ENCODE assay signal across 7 mouse cellular contexts in genomic region chr8:11486142-11486541, GRCm38 (mm10). TPM values are rescaled to one million over a fixed set of nuclear protein-coding genes. Genes with fewer than 3 reads are reported as not detected.
DNase-seq lines count a peak whose midpoint lies in the region; ATAC-seq lines count a peak whose summit lies in the region.

No protein-coding gene starts in this region.

- H3K27me3 ChIP-seq in lung, embryonic 15.5 days, result peaks cover 16% of the 10 kb centered on the region

- WGBS in lung, embryonic 15.5 days, result 24% methylated on average over 7 of the region's 7 CpGs

- peak; percentile 86 for DNase-seq in CD4-positive, CD25-positive, alpha-beta regulatory T cell, adult 2 months (ENCODE audit: low read depth, low spot score)
- DNase-seq in NIH3T3 (ENCODE audit: low read depth), result peak; percentile 85
- DNase-seq in cerebellum, postnatal 25 days, result peak; percentile 65 to 81
- peak; percentile 57 to 73 for DNase-seq in gastrocnemius, postnatal 4 days (ENCODE audit: low spot score in 2 of 2)
- DNase-seq in kidney, postnatal 36 days, result peak; percentile 77 to 92
- DNase-seq in right cerebral cortex, adult 2 months (ENCODE audit: low spot score in 2 of 2), result peak; percentile 74 to 80

- H3K4me1 ChIP-seq in lung, embryonic 15.5 days, result no peaks in the 10 kb centered on the region

- no peaks in the 10 kb centered on the region for H3K36me3 ChIP-seq in lung, embryonic 15.5 days

- 0 out of 2 replicates have a peak, but pooled peaks have one; percentile 43 for ATAC-seq in lung, embryonic 15.5 days (ENCODE audit: borderline replicate concordance, extremely low read depth, low FRiP score, low TSS enrichment)

- H3K9me3 ChIP-seq in lung, embryonic 15.5 days, result no peaks in the 10 kb centered on the region

- H3K4me3 ChIP-seq in lung, embryonic 15.5 days, result no peak overlapping the region

- no peak overlapping the region for H3K9ac ChIP-seq in lung, embryonic 15.5 days

- H3K4me2 ChIP-seq in lung, embryonic 15.5 days, result no peak overlapping the region

- H3K27ac ChIP-seq in lung, embryonic 15.5 days, result no peak overlapping the region

RNA-seq across cellular contexts. Expression of gene Rab20, which starts 7.6 kb away (rescaled TPM):
- total RNA-seq in gastrocnemius, postnatal 4 days (2021), result under 1 TPM; 0.70 to 0.91 TPM
- 13.2 and 14.7 TPM in 2 replicates for polyA plus RNA-seq in lung, embryonic 15.5 days (2015; fragmentation: Nextera tagmentation; extraction: Ambion mirVana)

RNA-seq across cellular contexts. Expression of gene Naxd, which starts 11.2 kb away (rescaled TPM):
- 10 to 100 TPM; 32.2 to 36.5 TPM for total RNA-seq in gastrocnemius, postnatal 4 days (2021)
- polyA plus RNA-seq in lung, embryonic 15.5 days (2015; fragmentation: Nextera tagmentation; extraction: Ambion mirVana), result 141 and 157 TPM in 2 replicates
